8 mouse cellular contexts compared by ENCODE assay signal in genomic region chr11:97126645-97127468, GRCm38 (mm10). TPM values are rescaled to one million over a fixed set of nuclear protein-coding genes. Genes with fewer than 3 reads are reported as not detected.
A peak's percentile ranks its signal among the peaks of the same experiment; 100 is the strongest.
DNase-seq lines count a peak whose midpoint lies in the region; ATAC-seq lines count a peak whose summit lies in the region.

No protein-coding gene starts in this region.

- H3K4me1 ChIP-seq in erythroblast, embryonic 14.5 days (ENCODE audit: control insufficient read depth): peaks cover 12% of the 10 kb centered on the region
- H3K4me1 ChIP-seq in stomach, embryonic 16.5 days (ENCODE audit: control insufficient read depth, insufficient read depth, low read length): peaks cover 6% of the 10 kb centered on the region; the same call in 1 of the 2 replicates

- intact Hi-C loops in heart, postnatal 10 days (cut with DNase I): no loop called here

- DNase-seq in embryo, embryonic 10.5 days (ENCODE audit: low spot score): peak; percentile 74
- peak; percentile 52 for DNase-seq in heart, postnatal 10 days
- DNase-seq in kidney, postnatal 4 days: peak; percentile 60 to 63
- DNase-seq in right cerebral cortex, postnatal 10 days (ENCODE audit: low spot score in 2 of 2): no peak

- ATAC-seq in erythroblast, adult 5-6 weeks (replicated peaks; ENCODE audit: low FRiP score, poor library complexity, severe bottlenecking): no peak; the same call in 1 of the 2 replicates
- peak; percentile 65 for ATAC-seq in megakaryocyte-erythroid progenitor cell, adult 5-6 weeks (replicated peaks; ENCODE audit: low FRiP score, low TSS enrichment, poor library complexity, severe bottlenecking)
- ATAC-seq in stomach, embryonic 16.5 days (ENCODE audit: insufficient read depth, low FRiP score): peak; percentile 83; the same call in 1 of the 2 replicates

- H3K36me3 ChIP-seq in erythroblast, embryonic 14.5 days (ENCODE audit: control insufficient read depth): no peaks in the 10 kb centered on the region
- no peaks in the 10 kb centered on the region for H3K36me3 ChIP-seq in stomach, embryonic 16.5 days (ENCODE audit: control insufficient read depth, insufficient read depth, low read length)

- WGBS in stomach, embryonic 16.5 days: 3% methylated on average over 32 of the region's 32 CpGs

- peak overlapping the region; percentile 66 for H3K9ac ChIP-seq in stomach, embryonic 16.5 days (ENCODE audit: low read length)

- no peaks in the 10 kb centered on the region for H3K9me3 ChIP-seq in erythroblast, embryonic 14.5 days (ENCODE audit: control insufficient read depth, low read length)
- no peaks in the 10 kb centered on the region for H3K9me3 ChIP-seq in stomach, embryonic 16.5 days (replicated peaks; ENCODE audit: control insufficient read depth, low read length)

- no peak overlapping the region for H3K27ac ChIP-seq in stomach, embryonic 16.5 days (ENCODE audit: low read length)

- H3K4me3 ChIP-seq in erythroblast, embryonic 14.5 days (replicated peaks): peak overlapping the region; percentile 55
- peak overlapping the region; percentile 48 for H3K4me3 ChIP-seq in stomach, embryonic 16.5 days (replicated peaks; ENCODE audit: low read length)

- peak overlapping the region; percentile 63 for H3K4me2 ChIP-seq in stomach, embryonic 16.5 days (ENCODE audit: low read depth, low read length)

- H3K27me3 ChIP-seq in erythroblast, embryonic 14.5 days (ENCODE audit: control insufficient read depth): peaks cover 47% of the 10 kb centered on the region
- H3K27me3 ChIP-seq in stomach, embryonic 16.5 days (ENCODE audit: control insufficient read depth, insufficient read depth, low read length): 0 out of 2 replicates have a peak, but pooled peaks cover 4% of the 10 kb centered on the region

RNA-seq across cellular contexts. Expression of gene Tbx21, which starts 11.7 kb away (rescaled TPM):
- 0.02 TPM in 1 of 2 replicates, not detected in the other for polyA plus RNA-seq in erythroblast, embryonic 14.5 days (2012)
- not detected in 2 replicates for total RNA-seq in erythroblast, adult 5-6 weeks (2015; ENCODE audit: low replicate concordance)
- total RNA-seq in erythroblast, adult 5-6 weeks (2017; ENCODE audit: low replicate concordance): not detected in 2 replicates
- not detected for total RNA-seq in heart, postnatal 10 days (2021)
- total RNA-seq in megakaryocyte-erythroid progenitor cell, adult 5-6 weeks (2014; fragmentation: Nextera tagmentation): 0.96 and 1.9 TPM in 2 replicates
- total RNA-seq in megakaryocyte-erythroid progenitor cell, adult 5-6 weeks (2017): 0.30 and 0.61 TPM in 2 replicates
- polyA plus RNA-seq in stomach, embryonic 16.5 days (2015; fragmentation: Nextera tagmentation; extraction: Ambion mirVana): 0.09 and 0.13 TPM in 2 replicates

RNA-seq across cellular contexts. Expression of gene Tbkbp1, which starts 24.4 kb away (rescaled TPM):
- 0.12 and 0.15 TPM in 2 replicates for polyA plus RNA-seq in erythroblast, embryonic 14.5 days (2012)
- total RNA-seq in erythroblast, adult 5-6 weeks (2015; ENCODE audit: low replicate concordance): 0.96 and 2.7 TPM in 2 replicates
- 0.70 and 6.3 TPM in 2 replicates for total RNA-seq in erythroblast, adult 5-6 weeks (2017; ENCODE audit: low replicate concordance)
- total RNA-seq in heart, postnatal 10 days (2021): 10 to 100 TPM; 15.9 to 17.3 TPM
- 0.89 TPM in 1 of 2 replicates, not detected in the other for total RNA-seq in megakaryocyte-erythroid progenitor cell, adult 5-6 weeks (2014; fragmentation: Nextera tagmentation)
- total RNA-seq in megakaryocyte-erythroid progenitor cell, adult 5-6 weeks (2017): 0.23 TPM in 2 replicates
- 2.0 and 2.5 TPM in 2 replicates for polyA plus RNA-seq in stomach, embryonic 16.5 days (2015; fragmentation: Nextera tagmentation; extraction: Ambion mirVana)

Comparison
In these comparisons a context has a peak if more than half of its experiments do, and no peak if none do; other contexts are left out.
1. DNase-seq: peak in embryo, embryonic 10.5 days (single experiment), heart, postnatal 10 days (2 of 2) and kidney, postnatal 4 days (2 of 2); none in right cerebral cortex, postnatal 10 days (0 of 2).